Mouse (Mus musculus) monocyte, adult 5-6 weeks (primary cell): ENCODE data around the gene Stip1. TPM values are rescaled to one million over a fixed set of nuclear protein-coding genes. Genes with fewer than 3 reads are reported as not detected.
A peak's percentile ranks its signal among the peaks of the same experiment; 100 is the strongest.

ENCODE experiments used
- ATAC-seq: fragments of 153-309, 156-312 bp; replicated peaks from 2 replicates; pipeline ENCODE4 v1.8.0; 2017; ENCODE audit warnings: mild to moderate bottlenecking; ENCODE audit not compliant: low TSS enrichment, insufficient number of reproducible peaks, severe bottlenecking, poor library complexity, low FRiP score
- total RNA-seq: library from RNA; stranded (forward); fragments of 200-1000, 200-491, 200-594 nt; gene quantifications from 3 replicates; pipeline ENCODE4 v1.2.3, GENCODE M21; 2017

Stip1 gene
- total RNA-seq, 1 experiment from 2014 or later, result 100 TPM

- no peak for ATAC-seq
Observed at GRCm38 (mm10) chr19:6975537-6976521, 63.9 kb downstream of the Stip1 start, which contains the start of gene Plcb3. Gene Plcb3, minus strand, starts transcription at chr19:6976470.

GRCm38 (mm10) chr19:6974211-6975205 lies 65.3 kb downstream of the Stip1 start, which contains the start of gene Ppp1r14b:
Gene Ppp1r14b, plus strand, starts transcription at chr19:6974968.
- ATAC-seq, result peak; percentile 68

DNA sequence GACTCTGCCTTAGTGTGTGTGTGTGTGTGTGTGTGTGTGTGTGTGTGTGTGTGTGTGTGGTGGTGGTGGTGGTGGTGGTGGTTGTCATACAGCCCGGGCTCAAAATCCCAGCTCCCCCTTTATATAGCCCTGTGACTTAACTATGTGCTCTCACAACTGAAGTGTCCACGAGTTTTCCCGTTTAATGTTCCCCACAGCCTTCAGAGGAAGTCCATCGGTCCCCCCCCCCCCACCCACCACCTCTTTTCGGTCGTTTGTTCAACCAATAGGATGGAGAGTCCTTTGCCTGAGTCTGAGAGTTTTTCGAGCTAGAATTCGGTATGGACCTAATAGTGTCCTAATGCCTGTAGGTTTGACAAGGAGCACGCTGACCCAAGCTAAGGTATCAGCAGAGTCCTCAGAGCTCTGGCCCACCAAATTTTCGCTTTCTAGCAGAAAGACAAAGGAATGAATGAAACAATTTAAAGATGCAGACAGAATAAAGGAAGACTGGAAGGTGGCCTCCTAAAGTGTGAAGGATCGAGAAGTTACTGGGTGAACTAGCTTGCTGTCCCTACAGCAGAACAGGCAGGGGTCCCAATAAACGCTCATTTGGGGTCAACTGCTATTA lies 66.1 kb downstream of the Stip1 start:
- no peak for ATAC-seq

DNA sequence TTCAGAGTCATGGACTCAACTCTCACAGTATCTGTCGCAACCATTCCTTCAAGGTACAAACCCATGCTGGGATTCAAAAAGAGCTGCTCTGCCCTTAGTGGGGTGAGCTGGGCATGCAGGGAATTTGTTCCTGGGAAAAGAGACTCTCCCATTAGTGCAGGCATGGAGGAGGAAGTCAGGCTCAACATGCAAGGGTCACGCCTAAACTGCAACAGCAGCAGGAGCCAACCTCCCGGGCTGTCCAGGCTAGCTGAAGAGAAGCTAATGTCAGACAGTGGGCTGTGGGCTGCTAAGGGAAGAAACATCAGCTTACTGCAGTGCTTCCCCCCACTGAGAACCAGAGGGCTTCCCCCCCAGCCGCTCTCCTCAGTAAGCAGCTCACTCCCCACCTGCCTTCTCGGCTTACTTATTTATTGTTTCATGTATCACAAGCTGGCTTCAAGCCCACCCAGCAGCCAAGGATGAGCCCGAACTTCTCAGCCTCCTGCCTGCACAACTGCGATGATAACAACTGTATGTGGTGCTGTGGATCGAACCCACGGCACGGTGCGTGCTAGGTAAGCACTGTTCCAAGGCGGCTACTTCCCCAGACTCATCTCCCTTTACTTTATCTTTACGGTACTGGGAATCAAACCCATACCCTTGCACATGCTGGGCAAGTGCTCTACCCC lies 67.4 kb downstream of the Stip1 start:
- ATAC-seq, result no peak

- no peak for ATAC-seq
Observed at GRCm38 (mm10) chr19:6971644-6972043, 68.1 kb downstream of the Stip1 start.

Other genes starting within 250 kb of the Stip1 start
- 11.8 to 24.6 TPM (median 20.5 TPM) in 3 replicates for gene Rps6ka4, start 199.3 kb downstream of the Stip1 start, total RNA-seq
- gene Ccdc88b, start 181.8 kb downstream of the Stip1 start, total RNA-seq, result 92.9 to 171 TPM (median 102 TPM) in 3 replicates
- gene Trmt112, start 130.3 kb downstream of the Stip1 start, total RNA-seq, result 84.5 to 135 TPM (median 85.6 TPM) in 3 replicates
- 520 to 936 TPM (median 803 TPM) in 3 replicates for gene Prdx5, start 129.9 kb downstream of the Stip1 start, total RNA-seq
- gene Esrra, start 118.2 kb downstream of the Stip1 start, total RNA-seq, result 39.1 to 50.2 TPM (median 46.8 TPM) in 3 replicates
- gene Catsperz, start 114.6 kb downstream of the Stip1 start, total RNA-seq, result not detected in 3 replicates
- not detected in 3 replicates for gene Kcnk4, start 105.5 kb downstream of the Stip1 start, total RNA-seq
- gene Bad, start 98.1 kb downstream of the Stip1 start, total RNA-seq, result 9.3 to 26.0 TPM (median 10.3 TPM) in 3 replicates
- gene Gpr137, start 97.5 kb downstream of the Stip1 start, total RNA-seq, result 13.1 to 16.8 TPM (median 14.2 TPM) in 3 replicates
- gene Ppp1r14b, start 65.0 kb downstream of the Stip1 start, total RNA-seq, result 31.2 to 34.4 TPM (median 33.6 TPM) in 3 replicates
- gene Plcb3, start 63.5 kb downstream of the Stip1 start, total RNA-seq, result 9.2 to 17.4 TPM (median 15.8 TPM) in 3 replicates
- gene Fkbp2, start 59.5 kb downstream of the Stip1 start, total RNA-seq, result 62.9 to 104 TPM (median 63.6 TPM) in 3 replicates
- 0.43 to 3.0 TPM (median 1.8 TPM) in 3 replicates for gene Vegfb, start 52.3 kb downstream of the Stip1 start, total RNA-seq
- 20.1 to 34.0 TPM (median 27.0 TPM) in 3 replicates for gene Dnajc4, start 47.4 kb downstream of the Stip1 start, total RNA-seq
- gene Nudt22, start 43.9 kb downstream of the Stip1 start, total RNA-seq, result 8.8 to 12.2 TPM (median 9.7 TPM) in 3 replicates
- gene Trpt1, start 43.8 kb downstream of the Stip1 start, total RNA-seq, result 2.5 to 5.0 TPM (median 3.0 TPM) in 3 replicates
- 265 to 357 TPM (median 285 TPM) in 3 replicates for gene Fermt3, start 20.5 kb downstream of the Stip1 start, total RNA-seq
- gene Macrod1, start 16.8 kb upstream of the Stip1 start, total RNA-seq, result 0.32 to 1.8 TPM in 2 of 3 replicates, not detected in the other
- 0.10 TPM in 1 of 3 replicates, not detected in the others for gene Flrt1, start 65.8 kb upstream of the Stip1 start, total RNA-seq
- gene Otub1, start 166.3 kb upstream of the Stip1 start, total RNA-seq, result 71.4 to 75.8 TPM (median 73.8 TPM) in 3 replicates
- 236 to 274 TPM (median 246 TPM) in 3 replicates for gene Cox8a, start 177.6 kb upstream of the Stip1 start, total RNA-seq
- 14.9 to 17.6 TPM (median 17.5 TPM) in 3 replicates for gene Naa40, start 201.2 kb upstream of the Stip1 start, total RNA-seq
- gene Rcor2, start 227.4 kb upstream of the Stip1 start, total RNA-seq, result not detected in 3 replicates